Mouse (Mus musculus) inflammation-experienced regulatory T-cells, adult 6 months (primary cell): Measurements from ENCODE around the gene Tmigd3. TPM values are rescaled to one million over a fixed set of nuclear protein-coding genes. Genes with fewer than 3 reads are reported as not detected.

ENCODE experiments used
- ATAC-seq: one replicate; pipeline ENCODE4 v1.8.0; 2017
- polyA plus RNA-seq, 3 experiments: library from polyadenylated mRNA; unstranded; fragments of 100-300 nt; shearing (Covaris generic); gene quantifications; one replicate each; pipeline ENCODE4 v1.2.1; 2017

Gene Tmigd3
- polyA plus RNA-seq, 3 experiments from 2014 or later = not detected

DNA sequence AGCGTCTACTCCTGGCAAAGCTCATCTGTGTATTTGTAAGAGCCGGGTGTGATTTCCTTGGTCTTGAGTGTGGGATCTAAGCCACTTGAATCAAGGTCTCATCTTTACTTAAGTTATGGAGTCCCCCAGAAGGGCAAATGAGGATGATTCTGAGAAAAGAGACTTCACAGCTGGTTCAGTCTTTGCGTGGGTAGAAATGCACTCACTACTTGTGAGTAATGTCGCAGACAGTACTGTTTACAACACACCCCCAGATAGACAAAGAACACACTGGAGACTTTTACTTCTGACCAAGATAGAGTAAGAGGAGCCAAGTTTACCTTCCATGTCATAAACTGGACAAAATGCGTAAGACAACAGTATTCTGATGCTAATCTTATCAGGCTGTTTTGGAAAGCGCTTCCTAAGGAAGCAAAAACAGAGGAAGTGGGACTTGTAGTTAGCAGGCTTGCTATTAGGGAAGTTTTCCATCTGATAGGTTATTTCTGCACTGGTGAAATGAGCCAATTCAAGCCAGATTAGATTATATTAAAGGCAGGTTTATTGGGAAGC is 6.6 kb downstream of the Tmigd3 start:
- ATAC-seq = no peak

DNA sequence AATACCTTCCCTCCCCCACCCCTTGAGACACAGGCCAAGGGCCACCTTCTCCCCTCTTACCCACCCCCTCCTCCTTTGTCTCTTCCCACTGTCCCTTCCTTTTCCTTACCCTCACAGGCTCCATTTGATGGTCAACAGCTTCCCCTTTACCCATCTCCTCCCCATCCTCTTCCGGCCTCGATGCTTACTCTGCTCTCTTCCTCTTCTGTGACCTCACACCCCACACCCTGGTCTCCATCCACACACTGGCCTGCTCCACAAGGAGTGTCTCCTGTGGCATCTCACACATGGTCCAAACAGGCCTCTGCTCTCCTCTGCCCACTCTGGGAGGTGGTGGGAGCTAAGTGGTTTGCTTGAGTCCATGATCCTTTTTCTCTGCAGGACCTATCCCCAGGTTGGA is 7.2 kb downstream of the Tmigd3 start:
- no peak for ATAC-seq

DNA sequence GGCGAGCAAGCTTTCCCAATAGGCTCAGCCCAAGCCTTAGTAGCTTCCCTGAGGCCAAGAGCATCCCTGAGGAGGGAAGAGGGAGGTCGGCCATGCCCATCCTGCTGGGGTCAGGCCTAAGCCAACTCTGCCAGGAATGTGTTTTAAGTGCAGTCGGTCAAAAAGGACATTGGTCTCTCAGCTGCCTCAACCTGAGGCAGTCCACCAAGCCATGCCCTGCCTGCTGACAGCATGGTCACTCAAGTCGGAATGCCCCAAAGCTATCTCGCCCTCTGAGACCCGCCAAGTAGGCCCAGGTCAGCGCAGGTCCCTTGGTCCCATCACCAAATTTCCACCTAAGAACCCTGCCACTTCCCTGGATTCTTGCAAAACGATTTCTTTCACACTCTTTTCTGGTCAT is 8.0 kb downstream of the Tmigd3 start:
- no peak for ATAC-seq

DNA sequence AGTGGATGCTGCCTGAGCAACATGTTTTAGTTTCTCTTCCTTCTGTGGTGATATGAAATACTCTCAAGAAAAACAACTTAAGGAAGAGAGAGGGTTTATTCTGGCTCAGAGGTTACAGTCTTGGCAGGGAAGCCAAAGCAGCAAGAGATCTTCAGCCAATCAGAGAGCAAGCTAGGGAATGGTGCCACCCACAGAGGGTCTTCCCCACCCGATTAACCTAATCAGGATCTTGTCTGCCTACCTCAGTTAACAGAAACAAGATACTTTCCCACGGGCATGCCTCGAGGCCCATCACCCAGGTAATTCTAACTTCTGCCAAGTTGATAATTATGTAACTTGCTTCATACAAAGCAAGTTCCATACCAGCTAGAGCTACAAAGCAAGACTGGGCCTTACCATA is 9.7 kb downstream of the Tmigd3 start:
- no peak for ATAC-seq

DNA sequence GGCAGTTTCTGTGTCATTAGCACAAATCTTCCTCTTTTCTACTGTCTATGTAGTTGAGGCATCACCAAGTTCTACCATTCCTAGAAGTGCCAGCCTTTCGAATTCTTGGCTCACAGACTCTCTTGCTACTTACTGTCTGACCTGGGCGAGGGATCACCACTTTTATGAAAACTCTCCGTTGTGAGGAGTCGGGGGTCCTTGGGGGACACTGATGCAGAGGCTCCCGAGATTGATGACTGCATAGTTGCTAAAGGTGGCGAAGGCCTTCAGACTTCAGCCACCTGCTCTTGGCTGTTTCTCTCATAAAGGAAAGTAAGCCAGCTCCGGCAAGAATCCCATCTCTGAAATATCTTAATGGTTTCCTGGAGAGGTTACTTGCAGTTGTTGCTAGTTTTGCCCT is 11.4 kb downstream of the Tmigd3 start:
- ATAC-seq = no peak

GRCm38 (mm10) chr3:105883111-105883510 is 12.4 kb downstream of the Tmigd3 start:
- no peak for ATAC-seq

DNA sequence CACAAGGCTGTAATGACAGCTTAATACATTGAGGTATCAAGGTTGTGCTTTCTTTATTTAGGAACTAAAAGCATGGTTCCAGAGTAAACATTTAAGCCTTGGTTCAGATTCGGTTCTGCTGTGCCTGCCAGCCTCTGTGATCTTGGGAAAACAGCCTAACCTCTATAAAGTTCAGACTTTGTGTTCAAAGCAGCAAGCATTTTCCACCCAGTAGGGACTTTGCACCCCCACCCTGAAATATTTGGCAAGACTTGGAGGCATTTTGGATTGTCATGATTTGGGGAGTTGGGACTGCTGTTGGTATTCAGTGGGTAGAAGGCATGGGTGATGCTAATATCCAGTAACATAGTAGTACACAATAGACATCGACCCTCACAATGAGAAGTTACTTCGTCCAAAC is 18.3 kb downstream of the Tmigd3 start:
- no peak for ATAC-seq

- ATAC-seq = no peak
Observed at GRCm38 (mm10) chr3:105890220-105890619, 19.5 kb downstream of the Tmigd3 start.

- ATAC-seq = no peak
Observed at GRCm38 (mm10) chr3:105891141-105891540, 20.4 kb downstream of the Tmigd3 start.

- peak; percentile 72 for ATAC-seq
Observed at GRCm38 (mm10) chr3:105891760-105892571, 21.3 kb downstream of the Tmigd3 start.

- peak; percentile 55 for ATAC-seq
Observed at GRCm38 (mm10) chr3:105892572-105893495, 22.1 kb downstream of the Tmigd3 start.

GRCm38 (mm10) chr3:105893941-105894391 is 23.3 kb downstream of the Tmigd3 start:
- no peak for ATAC-seq

DNA sequence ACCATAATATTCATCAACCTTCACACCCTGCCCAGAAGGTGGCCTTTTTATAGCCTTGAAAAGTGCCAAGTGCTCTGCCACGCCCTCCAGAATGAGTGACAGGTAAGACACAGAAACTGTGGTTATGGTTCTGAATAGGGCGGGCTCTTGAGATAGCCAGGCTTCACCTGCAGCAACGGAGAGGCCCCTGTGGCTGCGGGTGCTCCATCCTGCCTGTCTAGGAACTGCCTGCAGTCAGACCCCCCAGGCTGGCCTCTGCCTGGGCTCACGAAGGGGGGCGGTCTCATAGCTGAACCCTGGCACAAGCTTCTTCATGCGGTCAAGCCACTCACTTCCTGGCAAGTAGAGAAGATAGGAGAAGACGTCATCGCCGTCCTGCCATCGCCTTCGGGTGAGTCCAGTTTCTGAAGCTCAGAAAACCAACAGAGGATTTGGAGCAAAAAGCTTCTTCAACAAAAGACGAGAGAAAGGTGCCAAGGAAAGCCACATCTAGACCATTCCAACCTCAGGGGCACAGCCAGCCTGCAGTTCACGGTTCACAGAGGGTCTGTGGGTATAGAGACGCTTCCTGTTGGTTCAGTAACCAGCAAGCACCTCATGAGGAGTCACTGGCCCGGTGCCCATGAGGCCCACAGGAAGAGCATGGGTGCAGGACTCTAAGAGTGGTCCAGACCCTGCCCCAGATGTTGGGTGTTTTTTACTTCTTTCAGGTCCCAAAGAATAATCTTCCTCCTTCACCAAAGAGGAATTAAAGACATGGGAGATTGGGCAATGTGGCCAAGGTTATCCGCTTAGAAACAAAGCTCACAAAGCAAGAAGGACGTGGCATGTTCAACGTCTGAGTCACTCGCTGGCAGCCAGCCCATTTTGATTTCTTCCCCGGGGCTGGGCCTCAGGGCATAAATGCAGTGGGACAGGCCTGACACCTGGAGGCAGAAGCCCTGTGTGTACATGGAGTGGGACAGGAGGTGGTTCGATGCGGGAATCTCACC is 24.2 kb downstream of the Tmigd3 start:
- peak; percentile 48 for ATAC-seq

DNA sequence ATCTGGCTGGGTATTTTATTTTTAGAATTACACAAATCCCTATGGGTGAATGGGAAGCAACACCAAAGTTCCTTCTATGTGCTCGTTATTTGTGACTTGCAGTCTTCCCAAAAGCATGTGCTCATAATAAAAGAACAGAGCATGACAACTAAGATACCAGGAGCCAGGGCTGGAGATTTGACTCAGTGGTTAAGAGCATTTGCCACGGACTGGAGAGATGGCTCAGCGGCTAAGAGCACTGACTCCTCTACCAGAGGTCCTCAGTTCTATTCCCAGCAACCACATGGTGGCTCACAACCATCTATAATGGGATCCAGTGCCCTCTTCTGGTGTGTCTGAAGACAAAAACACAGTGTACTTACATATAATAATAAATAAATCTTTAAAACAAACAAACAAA is 26.1 kb downstream of the Tmigd3 start:
- no peak for ATAC-seq

DNA sequence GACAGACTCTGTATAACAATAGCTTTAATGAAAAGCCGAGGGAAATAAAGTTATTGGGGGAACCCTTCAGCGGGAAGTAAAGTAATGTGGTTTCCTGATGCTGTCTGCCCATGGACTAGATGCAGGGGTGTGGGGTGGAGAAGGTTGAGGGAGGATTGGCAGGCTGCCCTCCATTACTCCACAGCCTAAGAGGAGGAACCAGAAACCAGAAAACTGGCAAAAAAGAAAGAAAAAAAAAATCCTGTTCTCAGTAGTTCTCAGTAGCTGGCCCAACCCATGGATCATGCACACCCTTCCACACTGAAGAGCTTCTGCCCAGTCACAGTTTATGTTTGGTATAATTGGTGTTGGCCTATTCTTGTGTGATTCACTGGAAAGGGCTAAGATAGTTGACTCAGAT is 27.6 kb downstream of the Tmigd3 start:
- no peak for ATAC-seq

DNA sequence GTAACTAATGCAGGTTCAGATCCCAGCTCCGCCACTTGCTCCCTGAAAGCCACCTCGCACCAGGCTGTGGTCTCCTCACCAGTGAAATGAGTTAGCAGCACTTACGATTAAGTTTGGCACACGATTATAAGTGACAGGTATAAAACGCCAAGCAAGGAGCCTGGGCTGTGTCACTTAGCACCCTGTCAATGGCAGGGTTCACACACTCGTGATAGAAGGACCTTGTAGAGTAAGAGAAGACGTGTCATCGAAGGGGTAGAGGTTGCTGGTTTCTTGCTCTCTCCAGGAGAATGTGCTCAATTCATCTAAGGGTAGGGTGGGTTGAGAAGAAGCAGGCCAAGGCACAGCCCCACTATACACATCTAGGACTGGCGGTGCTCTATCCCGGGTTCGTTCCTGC is 28.2 kb downstream of the Tmigd3 start:
- no peak for ATAC-seq

DNA sequence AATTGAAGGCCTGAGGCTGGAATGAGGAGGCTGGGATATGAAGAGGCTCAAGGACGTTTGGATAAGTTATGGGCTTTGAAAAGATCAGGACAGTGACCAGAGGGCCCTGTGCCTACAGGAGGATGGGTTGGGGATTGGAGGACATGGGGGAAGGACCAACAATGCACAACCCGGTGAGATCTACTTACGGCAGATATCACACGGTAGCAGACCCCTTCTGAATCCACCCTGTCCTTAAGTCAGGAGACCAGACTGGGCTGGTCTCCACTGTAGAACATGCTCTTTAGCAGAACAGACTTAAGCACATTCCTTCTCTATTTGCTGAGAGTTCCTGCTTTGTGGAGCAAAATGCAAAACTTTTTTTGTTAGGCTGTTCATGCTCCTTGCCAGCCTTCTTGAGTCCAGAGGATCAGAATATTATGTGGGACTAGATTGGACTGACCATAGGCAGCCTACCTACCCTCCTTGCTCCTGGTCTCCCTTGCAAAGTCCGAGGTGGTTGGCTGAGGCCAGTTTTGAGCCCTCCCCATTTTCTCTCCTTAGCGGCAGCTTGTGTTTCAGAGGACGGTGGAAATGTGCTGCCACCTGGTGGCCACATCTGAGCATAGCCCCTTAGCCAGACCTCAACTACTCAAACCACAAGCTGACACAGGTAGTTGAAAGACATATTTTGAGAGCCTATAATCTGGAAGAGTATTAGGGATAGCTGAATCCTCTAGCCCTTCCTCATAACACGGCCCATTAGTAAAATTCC is 28.9 kb downstream of the Tmigd3 start:
- peak; percentile 38 for ATAC-seq

GRCm38 (mm10) chr3:105900266-105900665 is 29.6 kb downstream of the Tmigd3 start:
- ATAC-seq = no peak

GRCm38 (mm10) chr3:105900716-105901115 is 30.0 kb downstream of the Tmigd3 start:
- ATAC-seq = peak; percentile 76

- no peak for ATAC-seq
Observed at GRCm38 (mm10) chr3:105901468-105901867, 30.8 kb downstream of the Tmigd3 start.

DNA sequence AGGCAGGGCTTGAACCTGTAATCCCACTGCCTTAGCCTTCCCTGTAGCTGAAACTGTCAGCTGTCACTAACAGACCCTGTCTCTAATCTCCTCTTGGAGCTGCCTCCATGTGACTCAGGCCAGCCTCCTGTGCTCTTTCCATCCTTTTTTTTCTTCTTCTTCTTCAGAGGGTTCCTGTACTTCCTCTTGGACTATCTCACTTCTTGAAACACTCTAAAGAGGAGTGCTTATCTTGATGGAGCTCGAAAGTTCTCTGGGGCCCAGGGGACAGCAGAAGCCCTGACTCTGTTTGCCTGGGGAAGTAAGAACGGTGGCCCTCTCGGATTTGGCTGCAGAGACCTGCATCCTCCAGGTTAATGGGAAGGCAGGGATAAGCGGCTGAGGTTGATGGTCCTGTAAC is 33.5 kb downstream of the Tmigd3 start:
- ATAC-seq = no peak
